Mouse (Mus musculus): Measurements from ENCODE around the gene Atad2b. TPM values are rescaled to one million over a fixed set of nuclear protein-coding genes. Genes with fewer than 3 reads are reported as not detected.
"Not testable (repeated sequence)": the region's sequence is repeated elsewhere in the genome, so short reads cannot be mapped to it uniquely, and the experiment has no call there.

Gene Atad2b
- total RNA-seq, 1 experiment, result 22.4 TPM

DNA sequence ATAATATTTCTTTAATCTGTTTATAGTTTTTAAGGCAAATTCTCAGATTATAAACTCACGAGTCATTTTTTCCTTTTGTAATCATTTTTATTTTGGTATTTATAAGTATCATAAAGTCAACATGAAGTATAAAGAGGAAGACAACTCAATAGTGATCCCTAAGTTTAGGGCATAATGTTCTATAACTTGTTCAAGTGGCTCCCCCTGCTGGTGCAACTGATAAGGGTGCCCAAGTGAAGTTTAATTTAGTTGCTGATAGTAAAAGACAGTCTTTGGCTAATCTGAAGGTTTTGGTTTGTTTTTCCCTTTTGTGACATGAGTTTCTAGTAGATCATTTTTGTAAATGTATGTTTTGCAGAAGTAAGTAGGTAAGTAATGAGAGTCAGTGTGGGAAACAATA is 55.8 kb downstream of the Atad2b start:
- peaks cover 5% of the 10 kb centered on the region for H3K36me3 ChIP-seq (ENCODE audit: control insufficient read depth, insufficient read depth, low read length, poor library complexity, severe bottlenecking)
- H3K27ac ChIP-seq (ENCODE audit: insufficient read depth, low read depth, low read length, poor library complexity, severe bottlenecking), result no peak overlapping the region
- no peak overlapping the region for H3K4me3 ChIP-seq (ENCODE audit: insufficient read depth in 1 of 2, low read depth in 1 of 2, low read length in 2 of 2, poor library complexity in 1 of 2, severe bottlenecking in 1 of 2)
- in situ Hi-C loops (cut with MboI; ENCODE audit: low sequenced_read_pairs in 2 of 2, unreplicated experiment in 2 of 2), result no loop called here
- no peak for TF ChIP-seq HCFC1 (IDR thresholded peaks at IDR 0.05; ENCODE audit: borderline replicate concordance, insufficient read depth, low read length)
- TF ChIP-seq CHD2 (IDR thresholded peaks at IDR 0.05; ENCODE audit: low read depth, low read length), result no peak
- TF ChIP-seq ZNF384 (IDR thresholded peaks at IDR 0.05; ENCODE audit: low read depth, low read length), result no peak
- no peak for TF ChIP-seq ZC3H11A (IDR thresholded peaks at IDR 0.05; ENCODE audit: borderline replicate concordance, low read depth, low read length)
- TF ChIP-seq MAFK (IDR thresholded peaks at IDR 0.05; ENCODE audit: insufficient read depth, low read depth, low read length), result no peak
- no peaks in the 10 kb centered on the region for H3K9me3 ChIP-seq (ENCODE audit: control insufficient read depth, insufficient read depth, low read depth, low read length)
- no peak overlapping the region for H3K9ac ChIP-seq (ENCODE audit: insufficient read depth, low read depth, low read length, poor library complexity, severe bottlenecking)
- H3K4me1 ChIP-seq (ENCODE audit: control insufficient read depth in 2 of 2, insufficient read depth in 2 of 2, low read length in 2 of 2, poor library complexity in 1 of 2), result no peaks in the 10 kb centered on the region
- DNase-seq (ENCODE audit: low read depth, low spot score), result peak; percentile 54

DNA sequence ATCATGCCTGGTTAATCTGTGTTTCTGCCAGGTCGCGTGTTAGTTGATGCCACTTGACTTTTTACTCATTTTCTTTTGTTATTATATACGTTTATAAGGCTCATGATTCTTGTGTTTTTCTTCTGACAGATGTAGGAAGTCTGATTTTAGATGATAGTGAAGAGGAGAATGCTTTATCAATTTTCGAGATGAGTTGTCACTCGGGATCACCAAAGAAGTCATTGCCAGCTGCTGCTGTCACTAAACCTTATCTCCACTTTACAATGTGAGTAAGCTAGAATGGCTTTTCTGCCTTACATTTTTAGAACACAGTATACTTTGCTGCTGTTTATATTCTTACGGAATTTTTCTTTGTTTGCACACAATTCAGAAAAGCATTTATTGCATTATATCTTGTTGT is 61.2 kb downstream of the Atad2b start:
- no peak for DNase-seq (ENCODE audit: low read depth, low spot score)
- TF ChIP-seq CHD2 (IDR thresholded peaks at IDR 0.05; ENCODE audit: low read depth, low read length) (no peak), ZC3H11A (IDR thresholded peaks at IDR 0.05; ENCODE audit: borderline replicate concordance, low read depth, low read length) (no peak), HCFC1 (IDR thresholded peaks at IDR 0.05; ENCODE audit: borderline replicate concordance, insufficient read depth, low read length) (no peak), ZNF384 (IDR thresholded peaks at IDR 0.05; ENCODE audit: low read depth, low read length) (no peak), MAFK (IDR thresholded peaks at IDR 0.05; ENCODE audit: insufficient read depth, low read depth, low read length) (no peak)
- Histone ChIP-seq H3K9ac (ENCODE audit: insufficient read depth, low read depth, low read length, poor library complexity, severe bottlenecking) (no peak overlapping the region), H3K4me1 (ENCODE audit: control insufficient read depth in 2 of 2, insufficient read depth in 2 of 2, low read length in 2 of 2, poor library complexity in 1 of 2) (peaks cover 0 to 2% of the 10 kb centered on the region in 2 experiments; a peak in 1 of 4 replicates), H3K9me3 (ENCODE audit: control insufficient read depth, insufficient read depth, low read depth, low read length) (no peaks in the 10 kb centered on the region), H3K36me3 (ENCODE audit: control insufficient read depth, insufficient read depth, low read length, poor library complexity, severe bottlenecking) (peaks cover 5% of the 10 kb centered on the region), H3K27ac (ENCODE audit: insufficient read depth, low read depth, low read length, poor library complexity, severe bottlenecking) (no peak overlapping the region), H3K4me3 (ENCODE audit: insufficient read depth in 1 of 2, low read depth in 1 of 2, low read length in 2 of 2, poor library complexity in 1 of 2, severe bottlenecking in 1 of 2) (no peak overlapping the region)
- in situ Hi-C loops (cut with MboI; ENCODE audit: low sequenced_read_pairs in 2 of 2, unreplicated experiment in 2 of 2), result no loop called here

DNA sequence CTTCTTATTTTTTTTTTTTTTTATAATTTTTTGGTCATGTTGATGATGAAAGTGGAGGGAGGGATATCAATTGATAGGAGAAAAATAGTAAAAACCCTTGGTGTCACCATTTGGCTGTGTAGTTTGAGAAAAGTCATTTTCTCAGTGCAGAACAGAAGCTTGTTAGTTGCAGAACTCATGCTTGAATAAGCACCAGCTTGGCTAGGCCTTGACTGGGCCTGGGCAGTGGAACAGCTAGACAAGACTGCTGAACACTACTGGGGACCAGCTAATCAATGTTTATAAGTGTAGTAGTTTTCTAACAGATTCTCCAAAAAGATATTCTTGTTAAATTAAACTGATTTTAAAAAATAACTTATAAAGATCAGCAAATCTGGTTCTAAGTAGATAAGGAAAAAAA is 79.8 kb downstream of the Atad2b start:
- no peak overlapping the region for H3K27ac ChIP-seq (ENCODE audit: insufficient read depth, low read depth, low read length, poor library complexity, severe bottlenecking)
- H3K4me3 ChIP-seq (ENCODE audit: insufficient read depth in 1 of 2, low read depth in 1 of 2, low read length in 2 of 2, poor library complexity in 1 of 2, severe bottlenecking in 1 of 2), result no peak overlapping the region
- H3K36me3 ChIP-seq (ENCODE audit: control insufficient read depth, insufficient read depth, low read length, poor library complexity, severe bottlenecking), result no peaks in the 10 kb centered on the region
- DNase-seq (ENCODE audit: low read depth, low spot score), result no peak
- in situ Hi-C loops (cut with MboI; ENCODE audit: low sequenced_read_pairs in 2 of 2, unreplicated experiment in 2 of 2), result no loop called here
- H3K4me1 ChIP-seq (ENCODE audit: control insufficient read depth in 2 of 2, insufficient read depth in 2 of 2, low read length in 2 of 2, poor library complexity in 1 of 2), result peaks cover 0 to 2% of the 10 kb centered on the region in 2 experiments; a peak in 1 of 4 replicates
- TF ChIP-seq CHD2 (IDR thresholded peaks at IDR 0.05; ENCODE audit: low read depth, low read length), result no peak
- no peak for TF ChIP-seq MAFK (IDR thresholded peaks at IDR 0.05; ENCODE audit: insufficient read depth, low read depth, low read length)
- no peak for TF ChIP-seq ZNF384 (IDR thresholded peaks at IDR 0.05; ENCODE audit: low read depth, low read length)
- TF ChIP-seq ZC3H11A (IDR thresholded peaks at IDR 0.05; ENCODE audit: borderline replicate concordance, low read depth, low read length), result no peak
- no peak for TF ChIP-seq HCFC1 (IDR thresholded peaks at IDR 0.05; ENCODE audit: borderline replicate concordance, insufficient read depth, low read length)
- H3K9ac ChIP-seq (ENCODE audit: insufficient read depth, low read depth, low read length, poor library complexity, severe bottlenecking), result no peak overlapping the region
- H3K9me3 ChIP-seq (ENCODE audit: control insufficient read depth, insufficient read depth, low read depth, low read length), result no peaks in the 10 kb centered on the region

DNA sequence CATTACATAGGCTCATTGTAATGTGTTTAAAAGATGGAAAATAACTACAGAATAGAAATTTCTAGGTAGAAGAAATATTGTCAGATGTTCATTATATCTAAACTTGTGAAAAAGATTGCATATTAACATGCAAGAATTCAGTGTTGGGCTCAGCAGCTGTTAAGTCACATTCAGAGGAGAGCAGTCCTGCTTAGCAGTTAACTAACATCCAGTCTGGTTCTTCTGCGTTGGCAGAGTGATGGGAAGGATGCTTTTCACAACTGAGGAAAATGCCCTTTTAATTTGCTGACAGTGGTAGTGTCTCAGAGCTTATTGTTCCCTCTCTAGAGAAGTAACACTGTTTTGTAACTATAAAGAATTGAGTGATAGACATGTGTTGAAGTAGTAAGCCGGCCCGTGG is 88.2 kb downstream of the Atad2b start:
- no peak for DNase-seq (ENCODE audit: low read depth, low spot score)
- Histone ChIP-seq H3K4me3 (ENCODE audit: insufficient read depth in 1 of 2, low read depth in 1 of 2, low read length in 2 of 2, poor library complexity in 1 of 2, severe bottlenecking in 1 of 2) (no peak overlapping the region), H3K9me3 (ENCODE audit: control insufficient read depth, insufficient read depth, low read depth, low read length) (no peaks in the 10 kb centered on the region), H3K36me3 (ENCODE audit: control insufficient read depth, insufficient read depth, low read length, poor library complexity, severe bottlenecking) (peaks cover 2% of the 10 kb centered on the region; the same call in 1 of the 2 replicates), H3K27ac (ENCODE audit: insufficient read depth, low read depth, low read length, poor library complexity, severe bottlenecking) (peak overlapping the region; percentile 62; the same call in 1 of the 2 replicates), H3K9ac (ENCODE audit: insufficient read depth, low read depth, low read length, poor library complexity, severe bottlenecking) (no peak overlapping the region), H3K4me1 (ENCODE audit: control insufficient read depth in 2 of 2, insufficient read depth in 2 of 2, low read length in 2 of 2, poor library complexity in 1 of 2) (peaks cover 1 to 6% of the 10 kb centered on the region in 2 experiments; a peak in 2 of 4 replicates)
- in situ Hi-C loops (cut with MboI; ENCODE audit: low sequenced_read_pairs in 2 of 2, unreplicated experiment in 2 of 2), result no loop called here
- TF ChIP-seq ZC3H11A (IDR thresholded peaks at IDR 0.05; ENCODE audit: borderline replicate concordance, low read depth, low read length) (no peak), MAFK (IDR thresholded peaks at IDR 0.05; ENCODE audit: insufficient read depth, low read depth, low read length) (no peak), CHD2 (IDR thresholded peaks at IDR 0.05; ENCODE audit: low read depth, low read length) (no peak), ZNF384 (IDR thresholded peaks at IDR 0.05; ENCODE audit: low read depth, low read length) (no peak), HCFC1 (IDR thresholded peaks at IDR 0.05; ENCODE audit: borderline replicate concordance, insufficient read depth, low read length) (no peak)

DNA sequence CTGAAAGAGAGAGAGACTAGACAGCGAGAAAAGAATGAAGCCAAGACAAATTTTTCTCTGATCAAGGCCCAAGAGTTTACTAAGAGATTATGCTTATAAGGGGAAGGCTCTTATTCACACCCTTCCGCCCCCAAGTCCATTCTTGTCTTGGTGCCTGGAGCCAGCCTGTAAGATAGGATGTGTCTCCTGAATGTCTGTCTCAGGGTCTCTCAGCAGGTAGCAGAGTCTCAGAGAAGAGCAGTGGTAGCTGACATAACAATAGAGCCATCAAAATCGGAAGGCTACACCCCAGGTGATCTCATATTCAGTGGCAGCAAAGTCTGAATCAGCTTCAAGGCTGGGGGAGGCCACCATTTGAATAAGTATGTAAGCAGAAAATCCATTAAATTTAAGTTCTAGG is 88.6 kb downstream of the Atad2b start:
- H3K4me1 ChIP-seq (ENCODE audit: control insufficient read depth in 2 of 2, insufficient read depth in 2 of 2, low read length in 2 of 2, poor library complexity in 1 of 2); H3K36me3 ChIP-seq (ENCODE audit: control insufficient read depth, insufficient read depth, low read length, poor library complexity, severe bottlenecking); in situ Hi-C loops (cut with MboI; ENCODE audit: low sequenced_read_pairs in 2 of 2, unreplicated experiment in 2 of 2): not testable (repeated sequence)

DNA sequence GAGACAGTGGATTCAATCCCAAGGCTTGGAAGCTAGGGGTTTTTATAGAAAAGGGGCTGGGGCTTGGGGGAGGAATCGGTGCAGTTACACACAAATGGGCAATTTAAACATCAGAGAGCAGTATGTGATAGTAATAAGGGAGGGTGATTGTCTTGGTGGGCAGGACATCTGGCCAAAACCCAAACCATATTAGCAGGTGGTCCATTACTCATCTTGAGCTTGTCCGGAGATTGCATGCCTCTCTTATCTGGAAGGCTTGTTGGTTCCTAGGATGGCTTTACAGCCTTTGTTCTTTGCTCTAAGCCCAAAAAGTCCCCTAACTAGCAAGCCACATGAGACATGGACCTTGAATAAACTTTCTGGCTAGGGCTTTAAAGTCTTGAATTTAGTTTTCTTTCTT is 91.5 kb downstream of the Atad2b start:
- H3K9me3 ChIP-seq (ENCODE audit: control insufficient read depth, insufficient read depth, low read depth, low read length); DNase-seq (ENCODE audit: low read depth, low spot score); H3K36me3 ChIP-seq (ENCODE audit: control insufficient read depth, insufficient read depth, low read length, poor library complexity, severe bottlenecking); H3K9ac ChIP-seq (ENCODE audit: insufficient read depth, low read depth, low read length, poor library complexity, severe bottlenecking); H3K27ac ChIP-seq (ENCODE audit: insufficient read depth, low read depth, low read length, poor library complexity, severe bottlenecking); in situ Hi-C loops (cut with MboI; ENCODE audit: low sequenced_read_pairs in 2 of 2, unreplicated experiment in 2 of 2); H3K4me1 ChIP-seq (ENCODE audit: control insufficient read depth in 2 of 2, insufficient read depth in 2 of 2, low read length in 2 of 2, poor library complexity in 1 of 2); H3K4me3 ChIP-seq (ENCODE audit: insufficient read depth in 1 of 2, low read depth in 1 of 2, low read length in 2 of 2, poor library complexity in 1 of 2, severe bottlenecking in 1 of 2): not testable (repeated sequence)

More for the DNA sequence above, 88.6 kb downstream of the Atad2b start:
- H3K4me3 ChIP-seq (ENCODE audit: insufficient read depth in 1 of 2, low read depth in 1 of 2, low read length in 2 of 2, poor library complexity in 1 of 2, severe bottlenecking in 1 of 2); H3K9ac ChIP-seq (ENCODE audit: insufficient read depth, low read depth, low read length, poor library complexity, severe bottlenecking); H3K9me3 ChIP-seq (ENCODE audit: control insufficient read depth, insufficient read depth, low read depth, low read length): not testable (repeated sequence)
- DNase-seq (ENCODE audit: low read depth, low spot score), result peak; percentile 31
- peak overlapping the region; percentile 62; the same call in 1 of the 2 replicates for H3K27ac ChIP-seq (ENCODE audit: insufficient read depth, low read depth, low read length, poor library complexity, severe bottlenecking)

Data from ES-E14 (cell line).